Mouse (Mus musculus) lung, postnatal 10 days (tissue): ENCODE measurements around the gene Lzts3.
A peak's percentile ranks its signal among the peaks of the same experiment; 100 is the strongest.

Source experiments
- DNase-seq: peaks from one replicate; pipeline ENCODE4 v3.0.0; 2021

Gene Lzts3

GRCm38 (mm10) chr2:130634739-130635411 is 7.7 kb downstream of the Lzts3 start:
- peak; percentile 32 for DNase-seq

GRCm38 (mm10) chr2:130634006-130634738 is 8.4 kb downstream of the Lzts3 start:
- DNase-seq: no peak

- DNase-seq: no peak
Observed at GRCm38 (mm10) chr2:130632887-130633675, 9.5 kb downstream of the Lzts3 start.

GRCm38 (mm10) chr2:130632416-130632815 is 10.2 kb downstream of the Lzts3 start:
- DNase-seq: no peak

GRCm38 (mm10) chr2:130629839-130630203 is 12.8 kb downstream of the Lzts3 start, which contains the start of the genes Fastkd5 and Ubox5:
TSS of gene Fastkd5 (minus strand) at chr2:130630027.
TSS of gene Ubox5 (minus strand) at chr2:130630038.
- DNase-seq: peak; percentile 94

- no peak for DNase-seq
Observed at GRCm38 (mm10) chr2:130629080-130629838, 13.3 kb downstream of the Lzts3 start.

GRCm38 (mm10) chr2:130628424-130628823 is 14.2 kb downstream of the Lzts3 start:
- no peak for DNase-seq

GRCm38 (mm10) chr2:130618972-130619371 is 23.6 kb downstream of the Lzts3 start:
- no peak for DNase-seq

GRCm38 (mm10) chr2:130613091-130613490 is 29.5 kb downstream of the Lzts3 start:
- DNase-seq: no peak

- DNase-seq: peak; percentile 70
Observed at GRCm38 (mm10) chr2:130602195-130602594, 40.4 kb downstream of the Lzts3 start.

- DNase-seq: no peak
Observed at GRCm38 (mm10) chr2:130598399-130598798, 44.2 kb downstream of the Lzts3 start.

GRCm38 (mm10) chr2:130597601-130598010 is 45.0 kb downstream of the Lzts3 start:
- peak; percentile 62 for DNase-seq

GRCm38 (mm10) chr2:130595596-130595995 is 47.0 kb downstream of the Lzts3 start:
- no peak for DNase-seq

GRCm38 (mm10) chr2:130591016-130591415 is 51.6 kb downstream of the Lzts3 start:
- no peak for DNase-seq

- peak; percentile 52 for DNase-seq
Observed at GRCm38 (mm10) chr2:130589761-130590160, 52.8 kb downstream of the Lzts3 start.

- no peak for DNase-seq
Observed at GRCm38 (mm10) chr2:130589157-130589556, 53.4 kb downstream of the Lzts3 start.

GRCm38 (mm10) chr2:130588373-130588772 is 54.2 kb downstream of the Lzts3 start:
- no peak for DNase-seq

GRCm38 (mm10) chr2:130586016-130586415 is 56.6 kb downstream of the Lzts3 start:
- DNase-seq: no peak

GRCm38 (mm10) chr2:130583902-130584560 is 58.6 kb downstream of the Lzts3 start:
- DNase-seq: peak; percentile 50
